Mouse (Mus musculus) forebrain, embryonic 13.5 days (tissue): ENCODE measurements around the gene Hdac4. TPM values are rescaled to one million over a fixed set of nuclear protein-coding genes. Genes with fewer than 3 reads are reported as not detected.

Source experiments
- ATAC-seq: fragments of 200-750 bp; cut with Nextera tagmentation; 2 replicates; pipeline ENCODE4 v1.8.0; 2017
- H3K27ac ChIP-seq: fragments of 300-500 bp; sonication (generic); 2 replicates; pipeline ENCODE4 v1.5.1; 2015; ENCODE audit warnings: inconsistent platforms, mild to moderate bottlenecking, moderate library complexity
- H3K27me3 ChIP-seq: fragments of 300-500 bp; sonication (generic); 2 replicates; pipeline ENCODE4 v1.6.1; 2015; ENCODE audit warnings: mild to moderate bottlenecking, inconsistent platforms
- H3K36me3 ChIP-seq: fragments of 300-500 bp; sonication (generic); 2 replicates; pipeline ENCODE4 v1.6.1; 2015; ENCODE audit warnings: mild to moderate bottlenecking, inconsistent platforms; ENCODE audit not compliant: poor library complexity, severe bottlenecking
- H3K4me1 ChIP-seq: fragments of 300-500 bp; sonication (generic); 2 replicates; pipeline ENCODE4 v1.6.1; 2015; ENCODE audit warnings: inconsistent platforms
- H3K4me2 ChIP-seq: fragments of 300-500 bp; sonication (generic); 2 replicates; pipeline ENCODE4 v1.6.1; 2015; ENCODE audit warnings: inconsistent platforms, mild to moderate bottlenecking, moderate library complexity
- H3K4me3 ChIP-seq: fragments of 300-500 bp; sonication (generic); 2 replicates; pipeline ENCODE4 v1.5.1; 2015; ENCODE audit warnings: mild to moderate bottlenecking, inconsistent platforms
- H3K9ac ChIP-seq: fragments of 300-500 bp; sonication (generic); 2 replicates; pipeline ENCODE4 v1.6.1; 2015; ENCODE audit warnings: mild to moderate bottlenecking, inconsistent platforms
- H3K9me3 ChIP-seq: fragments of 300-500 bp; sonication (generic); replicated peaks from 2 replicates; pipeline ENCODE4 v1.6.1; 2016; ENCODE audit warnings: inconsistent platforms
- WGBS: fragments of 180-500 bp; shearing (Covaris S2); methylation state at CpG from one replicate; pipeline ENCODE4 v1.1.7; 2015; 5-methylcytosine and 5-hydroxymethylcytosine counted together
- polyA plus RNA-seq: library from polyadenylated mRNA; unstranded; fragments of >200 nt; fragmentation: Nextera tagmentation; extraction: Ambion mirVana; gene quantifications from 2 replicates; pipeline ENCODE4 v1.2.1, GENCODE M21; 2015

Gene Hdac4
- polyA plus RNA-seq, 1 experiment from 2014 or later = 22.6 TPM

DNA sequence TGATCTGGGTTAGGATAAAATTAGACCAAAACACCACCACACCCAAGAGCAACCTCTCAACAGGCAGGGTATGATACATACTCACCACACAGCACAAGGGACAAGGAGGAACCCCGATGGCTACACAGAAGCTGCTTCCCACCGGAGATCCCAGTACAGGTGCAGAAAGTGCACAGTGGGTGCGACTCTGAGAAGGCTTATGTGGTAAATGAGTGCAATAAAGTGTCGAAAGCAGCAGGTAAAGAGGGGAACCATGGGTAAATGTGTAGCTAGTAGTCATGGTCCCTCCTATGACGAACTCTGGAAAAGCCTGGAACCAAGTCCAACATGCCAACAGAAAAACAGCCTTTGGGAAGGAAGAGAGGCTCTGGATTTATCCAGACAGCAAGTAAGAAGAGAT lies 77.9 kb downstream of the Hdac4 start:
- Histone ChIP-seq H3K36me3 (no peaks in the 10 kb centered on the region), H3K9me3 (no peaks in the 10 kb centered on the region), H3K27ac (no peak overlapping the region), H3K4me3 (no peak overlapping the region), H3K9ac (no peak overlapping the region), H3K4me1 (no peaks in the 10 kb centered on the region), H3K27me3 (no peaks in the 10 kb centered on the region), H3K4me2 (no peak overlapping the region)
- WGBS = 92% methylated on average over 5 of the region's 5 CpGs
- ATAC-seq = no peak

DNA sequence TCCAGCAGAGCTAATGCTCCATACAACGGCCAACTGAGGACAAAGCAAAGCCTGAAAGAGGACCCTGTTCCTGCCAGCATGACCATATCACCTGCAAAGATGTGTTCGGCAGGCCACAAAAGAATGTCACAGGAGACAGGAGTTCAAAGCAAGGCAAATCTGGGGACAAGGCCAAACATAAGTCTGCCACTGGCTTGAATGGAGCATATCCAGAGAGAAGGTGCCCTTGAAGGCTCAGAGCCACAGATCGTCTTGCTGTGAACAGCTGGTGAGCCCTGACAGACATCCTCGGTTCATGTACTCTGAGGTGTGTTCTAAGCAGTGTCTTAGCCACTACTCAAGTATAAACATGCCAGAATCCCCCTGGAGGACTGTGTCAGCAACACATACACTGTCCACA lies 79.3 kb downstream of the Hdac4 start:
- no peaks in the 10 kb centered on the region for H3K36me3 ChIP-seq
- no peak overlapping the region for H3K27ac ChIP-seq
- H3K4me2 ChIP-seq = no peak overlapping the region
- H3K4me3 ChIP-seq = no peak overlapping the region
- no peak overlapping the region for H3K9ac ChIP-seq
- H3K9me3 ChIP-seq = no peaks in the 10 kb centered on the region
- no peaks in the 10 kb centered on the region for H3K4me1 ChIP-seq
- ATAC-seq = no peak
- no peaks in the 10 kb centered on the region for H3K27me3 ChIP-seq
- 85% methylated on average over 4 of the region's 4 CpGs for WGBS

DNA sequence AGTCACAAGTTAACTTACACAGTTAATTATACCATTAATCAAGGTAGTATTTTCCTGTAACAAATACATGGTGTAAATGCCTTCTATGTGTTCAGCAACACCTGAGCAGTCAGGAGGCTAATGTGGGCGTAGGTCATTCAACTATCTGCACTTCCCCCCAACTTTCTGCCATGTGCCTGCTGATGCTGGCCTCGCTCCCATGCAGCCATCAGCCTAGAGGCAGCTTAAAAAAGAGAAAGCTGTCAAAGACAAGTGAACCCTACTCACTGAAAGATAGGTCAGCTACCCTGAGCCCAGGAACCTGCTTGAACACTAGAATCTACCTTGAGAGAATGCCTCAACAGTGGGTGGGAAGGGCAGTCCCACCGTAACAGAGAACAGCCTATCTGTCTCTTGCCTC lies 81.4 kb downstream of the Hdac4 start:
- H3K9me3 ChIP-seq = no peaks in the 10 kb centered on the region
- H3K4me3 ChIP-seq = no peak overlapping the region
- H3K27ac ChIP-seq = no peak overlapping the region
- H3K4me1 ChIP-seq = peaks cover 8% of the 10 kb centered on the region
- H3K27me3 ChIP-seq = no peaks in the 10 kb centered on the region
- no peak overlapping the region for H3K9ac ChIP-seq
- no peak for ATAC-seq
- no peaks in the 10 kb centered on the region for H3K36me3 ChIP-seq
- 87% methylated on average over 3 of the region's 3 CpGs for WGBS
- no peak overlapping the region for H3K4me2 ChIP-seq

DNA sequence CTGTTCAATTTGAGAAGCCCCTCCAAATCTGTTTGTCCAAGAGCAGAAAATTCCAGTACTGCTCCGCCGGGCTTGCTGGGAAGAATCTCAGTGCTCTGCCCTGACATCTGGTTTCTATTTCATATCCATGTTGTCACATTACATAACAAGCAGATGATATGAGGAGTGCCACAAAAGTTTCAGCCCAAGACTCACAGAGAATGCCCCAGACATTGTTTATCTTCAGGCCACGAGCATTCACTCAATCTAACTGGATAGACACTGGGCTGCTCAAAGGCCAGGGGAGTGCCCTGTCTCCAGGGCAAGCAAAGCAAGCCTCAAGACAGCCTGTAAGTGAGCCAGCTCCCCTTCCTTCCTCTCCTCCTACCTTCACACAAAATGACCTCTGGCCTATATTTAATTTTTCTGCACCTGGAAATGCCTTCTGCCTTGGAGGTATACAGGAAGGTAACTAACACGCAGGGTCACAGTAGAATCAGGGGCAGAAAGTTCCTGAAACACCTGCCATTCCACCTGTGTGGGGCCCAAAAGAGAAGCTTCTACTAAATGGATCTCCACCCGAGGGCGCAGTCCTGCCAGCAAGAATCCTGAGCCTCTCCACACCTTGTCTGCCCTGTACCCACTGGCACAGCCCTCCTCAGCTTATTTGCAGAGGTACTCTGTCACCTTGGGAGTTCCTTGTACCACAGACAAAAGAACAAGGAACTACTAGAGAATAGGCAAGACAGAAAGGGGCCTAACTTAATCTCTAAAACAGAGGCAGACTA lies 82.1 kb downstream of the Hdac4 start:
- 80% methylated on average over 6 of the region's 6 CpGs for WGBS
- no peak for ATAC-seq

DNA sequence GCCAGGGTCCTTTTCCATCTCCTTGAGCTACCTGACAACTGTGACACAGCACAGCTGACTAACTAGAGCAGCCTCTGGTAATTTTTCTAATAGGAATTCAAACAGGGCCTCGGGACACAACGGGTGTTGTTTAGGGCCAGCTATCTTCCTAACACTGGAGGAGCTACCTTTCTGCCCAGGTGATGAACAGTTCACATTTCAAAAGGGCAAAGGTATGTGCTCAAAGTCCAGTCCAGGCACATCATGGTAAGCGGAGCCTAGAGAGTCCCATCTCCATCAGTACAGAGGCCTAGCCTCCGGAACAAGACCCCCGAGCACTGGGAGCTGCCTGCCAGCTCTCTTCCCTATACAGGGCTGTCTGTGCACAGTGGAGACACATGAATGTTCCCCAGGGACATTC lies 82.9 kb downstream of the Hdac4 start:
- H3K9me3 ChIP-seq = no peaks in the 10 kb centered on the region
- no peak overlapping the region for H3K4me2 ChIP-seq
- no peak overlapping the region for H3K27ac ChIP-seq
- no peak overlapping the region for H3K4me3 ChIP-seq
- WGBS = 92% methylated on average over 5 of the region's 5 CpGs
- H3K4me1 ChIP-seq = peaks cover 15% of the 10 kb centered on the region
- H3K36me3 ChIP-seq = no peaks in the 10 kb centered on the region
- no peak overlapping the region for H3K9ac ChIP-seq
- H3K27me3 ChIP-seq = no peaks in the 10 kb centered on the region
- ATAC-seq = no peak

More for the DNA sequence above, 82.1 kb downstream of the Hdac4 start:
- no peak overlapping the region for H3K4me2 ChIP-seq
- H3K27me3 ChIP-seq = no peaks in the 10 kb centered on the region
- H3K4me3 ChIP-seq = no peak overlapping the region
- H3K36me3 ChIP-seq = no peaks in the 10 kb centered on the region
- H3K27ac ChIP-seq = no peak overlapping the region
- peaks cover 14% of the 10 kb centered on the region for H3K4me1 ChIP-seq
- H3K9me3 ChIP-seq = no peaks in the 10 kb centered on the region
- H3K9ac ChIP-seq = no peak overlapping the region

DNA sequence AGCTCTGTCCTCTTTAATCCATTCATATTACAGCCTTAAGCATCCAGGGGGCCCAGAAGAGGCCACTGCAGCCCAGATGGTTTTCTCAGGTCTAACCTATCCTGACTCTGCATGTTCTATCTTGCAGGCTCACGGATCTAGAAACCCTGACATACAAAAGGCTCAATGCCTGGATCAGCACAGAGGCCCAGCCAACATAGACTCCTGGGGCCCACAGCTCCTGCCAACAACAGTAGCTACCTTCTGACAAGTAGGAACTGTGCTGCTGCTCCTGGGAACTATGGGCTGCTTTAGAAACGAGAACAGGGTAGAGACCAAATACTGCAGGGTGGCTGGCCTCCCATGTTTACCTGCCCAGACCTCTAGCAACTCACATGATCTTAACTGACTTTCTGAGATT lies 83.9 kb downstream of the Hdac4 start:
- WGBS = 80% methylated on average over 2 of the region's 2 CpGs
- ATAC-seq = no peak

DNA sequence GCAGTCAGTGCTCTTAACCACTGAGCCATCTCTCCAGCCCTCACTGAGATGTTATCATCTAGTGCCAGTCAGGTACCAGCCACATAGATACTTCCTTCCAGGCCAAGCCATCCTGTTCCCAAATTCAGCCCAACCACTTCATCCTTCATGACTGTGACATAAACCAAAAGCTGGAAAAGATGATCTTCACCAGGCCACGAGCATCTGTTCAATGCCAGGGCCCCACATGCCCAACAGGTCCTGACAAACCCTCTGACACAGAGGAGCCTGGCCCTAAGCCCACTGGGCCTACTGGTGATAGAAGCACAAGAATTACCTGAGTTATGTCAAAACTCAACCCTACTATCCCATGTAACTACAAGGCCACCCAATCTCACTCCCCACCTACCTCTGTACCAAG lies 84.5 kb downstream of the Hdac4 start:
- Histone ChIP-seq H3K4me2 (no peak overlapping the region), H3K4me3 (no peak overlapping the region), H3K27ac (no peak overlapping the region; the same call in 1 of the 2 replicates), H3K9ac (no peak overlapping the region), H3K4me1 (peaks cover 15% of the 10 kb centered on the region), H3K27me3 (no peaks in the 10 kb centered on the region), H3K36me3 (no peaks in the 10 kb centered on the region), H3K9me3 (no peaks in the 10 kb centered on the region)
- WGBS = 100% methylated on average over 1 of the region's 1 CpGs
- ATAC-seq = no peak

More for the DNA sequence above, 83.9 kb downstream of the Hdac4 start:
- peaks cover 15% of the 10 kb centered on the region for H3K4me1 ChIP-seq
- H3K4me3 ChIP-seq = no peak overlapping the region
- no peaks in the 10 kb centered on the region for H3K9me3 ChIP-seq
- H3K4me2 ChIP-seq = no peak overlapping the region
- H3K9ac ChIP-seq = no peak overlapping the region
- no peak overlapping the region for H3K27ac ChIP-seq
- no peaks in the 10 kb centered on the region for H3K27me3 ChIP-seq
- H3K36me3 ChIP-seq = no peaks in the 10 kb centered on the region

DNA sequence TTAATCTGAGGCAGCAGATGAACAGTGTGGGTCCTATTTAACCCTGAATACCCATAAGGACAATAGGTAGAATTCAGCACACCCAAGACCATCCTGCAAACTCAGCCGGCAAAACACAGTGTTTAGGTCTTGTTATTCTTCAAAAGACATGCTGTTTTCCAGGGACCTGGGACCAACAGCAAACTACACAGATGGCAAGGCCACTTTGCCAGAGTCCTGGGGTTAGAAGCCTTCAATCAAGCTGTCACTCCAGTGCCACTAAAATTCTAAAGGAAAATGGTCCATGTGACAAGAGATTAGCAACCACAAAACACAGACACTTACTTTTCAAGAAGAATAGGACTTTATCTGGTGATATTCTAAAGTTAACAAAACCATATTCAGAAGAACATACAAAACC lies 86.3 kb downstream of the Hdac4 start:
- Histone ChIP-seq H3K9ac (no peak overlapping the region), H3K27me3 (no peaks in the 10 kb centered on the region), H3K9me3 (no peaks in the 10 kb centered on the region), H3K27ac (no peak overlapping the region), H3K4me2 (no peak overlapping the region), H3K4me3 (no peak overlapping the region), H3K4me1 (peaks cover 15% of the 10 kb centered on the region), H3K36me3 (no peaks in the 10 kb centered on the region)
- no peak for ATAC-seq
- 30% methylated on average over 1 of the region's 1 CpGs for WGBS

DNA sequence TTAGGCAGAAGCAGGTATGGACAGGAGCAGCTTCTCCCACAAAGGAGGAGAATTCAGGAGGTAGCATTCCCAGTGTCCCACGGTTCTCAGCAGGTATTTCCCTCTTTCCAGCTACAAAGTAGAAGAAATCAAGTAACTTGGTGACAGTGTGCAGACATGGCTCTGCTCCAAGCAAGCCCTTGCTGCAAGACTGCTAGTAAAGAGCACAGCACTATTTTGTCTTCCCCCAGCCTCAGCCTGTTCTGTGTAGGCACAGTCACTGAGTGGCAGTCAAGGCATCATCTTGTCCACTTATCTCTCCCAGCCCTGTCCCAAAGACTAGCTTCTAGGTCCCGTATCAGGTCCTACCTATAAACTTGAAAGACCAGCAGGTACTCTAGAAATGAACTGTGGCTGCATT lies 86.9 kb downstream of the Hdac4 start:
- no peak overlapping the region for H3K9ac ChIP-seq
- H3K36me3 ChIP-seq = no peaks in the 10 kb centered on the region
- no peak for ATAC-seq
- no peak overlapping the region for H3K4me2 ChIP-seq
- H3K4me3 ChIP-seq = no peak overlapping the region
- no peaks in the 10 kb centered on the region for H3K9me3 ChIP-seq
- whole genome bisulfite sequencing = 90% methylated on average over 2 of the region's 2 CpGs
- H3K27ac ChIP-seq = no peak overlapping the region
- no peaks in the 10 kb centered on the region for H3K27me3 ChIP-seq
- peaks cover 15% of the 10 kb centered on the region for H3K4me1 ChIP-seq

DNA sequence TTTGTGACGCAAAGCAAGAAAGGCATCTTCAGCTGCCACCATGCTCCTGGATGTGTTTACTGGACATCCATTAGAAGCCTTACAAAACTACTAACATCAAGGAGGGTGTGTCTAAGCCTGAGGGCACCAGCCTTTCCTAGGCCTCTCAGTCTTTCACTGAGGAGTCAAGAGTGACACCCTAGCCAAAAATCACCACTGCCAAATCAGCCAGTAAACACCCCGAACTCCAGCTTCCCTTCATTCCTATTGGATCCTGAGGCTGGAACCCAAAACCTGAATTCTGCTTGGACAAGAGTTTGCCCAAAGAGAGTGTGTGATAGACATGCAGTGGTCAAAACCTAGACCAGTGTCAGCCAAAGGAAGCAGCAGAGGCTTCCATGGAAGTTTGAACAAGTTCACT lies 87.5 kb downstream of the Hdac4 start:
- no peaks in the 10 kb centered on the region for H3K36me3 ChIP-seq
- no peak overlapping the region for H3K9ac ChIP-seq
- no peak for ATAC-seq
- no peak overlapping the region for H3K4me3 ChIP-seq
- WGBS = 93% methylated on average over 2 of the region's 2 CpGs
- H3K4me1 ChIP-seq = peaks cover 15% of the 10 kb centered on the region
- H3K27ac ChIP-seq = no peak overlapping the region
- H3K27me3 ChIP-seq = no peaks in the 10 kb centered on the region
- H3K4me2 ChIP-seq = no peak overlapping the region
- no peaks in the 10 kb centered on the region for H3K9me3 ChIP-seq

DNA sequence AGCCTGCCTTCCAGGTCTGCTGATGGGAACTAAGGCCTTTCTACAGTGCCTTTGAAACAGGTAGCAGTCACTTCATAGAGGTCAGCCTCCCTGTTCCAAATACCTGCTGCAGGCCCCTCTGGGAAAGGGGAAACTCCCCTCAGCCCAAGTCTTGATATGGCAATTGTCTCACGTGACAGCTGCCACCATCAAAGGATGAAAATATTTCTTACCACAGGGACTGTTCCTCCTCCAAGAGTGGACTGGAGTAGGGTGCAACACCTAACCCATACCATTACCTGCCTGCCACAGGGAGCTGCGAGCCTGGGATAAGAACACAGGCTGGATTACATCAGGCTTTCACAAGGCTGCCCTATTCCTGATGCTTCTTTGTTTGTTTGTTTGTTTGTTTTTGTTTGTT lies 88.0 kb downstream of the Hdac4 start:
- no peak for ATAC-seq
- 89% methylated on average over 2 of the region's 2 CpGs for WGBS

DNA sequence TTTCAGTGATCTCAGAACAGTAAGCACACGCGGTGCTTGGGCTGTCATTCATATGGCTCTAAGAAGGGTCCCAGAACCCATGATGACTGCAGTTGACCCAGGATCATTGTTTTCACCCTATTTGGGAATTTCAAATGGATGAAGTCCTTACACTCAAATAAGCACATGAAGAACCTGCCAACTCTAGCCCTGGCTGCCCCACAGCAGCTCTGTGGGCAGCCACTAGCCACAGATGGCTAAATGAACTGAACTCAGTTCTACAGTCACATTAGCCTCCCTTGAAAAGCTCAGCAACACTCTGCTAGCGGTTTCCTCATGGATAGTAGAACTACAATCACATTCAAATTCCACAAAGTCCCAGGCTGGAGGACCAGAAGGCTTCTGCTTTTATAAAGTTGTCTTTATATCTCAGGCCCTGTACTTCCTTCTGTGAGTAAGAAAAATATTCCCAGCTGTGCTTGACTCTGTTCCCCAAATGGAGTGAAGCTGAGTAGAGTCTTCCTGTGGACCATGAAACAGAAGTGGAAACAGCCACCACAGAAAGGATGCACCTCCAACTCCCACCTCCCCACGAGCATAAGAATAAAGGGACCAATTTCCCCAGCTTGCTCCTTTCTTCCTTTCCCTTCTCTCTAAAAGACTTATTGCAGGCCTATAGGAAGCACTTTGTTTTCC lies 88.9 kb downstream of the Hdac4 start:
- 88% methylated on average over 4 of the region's 4 CpGs for WGBS
- H3K4me1 ChIP-seq = peaks cover 15% of the 10 kb centered on the region
- no peak overlapping the region for H3K27ac ChIP-seq
- H3K9me3 ChIP-seq = no peaks in the 10 kb centered on the region
- no peak overlapping the region for H3K4me2 ChIP-seq
- no peaks in the 10 kb centered on the region for H3K36me3 ChIP-seq
- no peak overlapping the region for H3K9ac ChIP-seq
- no peak for ATAC-seq
- H3K4me3 ChIP-seq = no peak overlapping the region
- no peaks in the 10 kb centered on the region for H3K27me3 ChIP-seq

More for the DNA sequence above, 88.0 kb downstream of the Hdac4 start:
- peaks cover 15% of the 10 kb centered on the region for H3K4me1 ChIP-seq
- no peaks in the 10 kb centered on the region for H3K27me3 ChIP-seq
- no peak overlapping the region for H3K4me2 ChIP-seq
- H3K36me3 ChIP-seq = no peaks in the 10 kb centered on the region
- no peak overlapping the region for H3K27ac ChIP-seq
- H3K9me3 ChIP-seq = no peaks in the 10 kb centered on the region
- no peak overlapping the region for H3K4me3 ChIP-seq
- no peak overlapping the region for H3K9ac ChIP-seq
